19 mouse cellular contexts compared by ENCODE assay signal in genomic region chr19:16804578-16804977, GRCm38 (mm10). TPM values are rescaled to one million over a fixed set of nuclear protein-coding genes. Genes with fewer than 3 reads are reported as not detected.
A peak's percentile ranks its signal among the peaks of the same experiment; 100 is the strongest.
DNase-seq lines count a peak whose midpoint lies in the region; ATAC-seq and TF ChIP-seq lines count a peak whose summit lies in the region.
"Had no signal": no experiment of that assay in that cellular context is flagged by ENCODE, and none has a peak within 500 bp of the region (broad histone marks: within the 10 kb centered on the region; RNA-seq: fewer than 3 reads in every experiment).

No protein-coding gene starts in this region.

- no peak for TF ChIP-seq CTCF in CH12.LX (conservative IDR thresholded peaks at IDR 0.05 in 1 of 2, IDR thresholded peaks at IDR 0.05 in 1 of 2; ENCODE audit: low read depth in 2 of 2, low read length in 2 of 2)
- no peak for TF ChIP-seq CTCF in liver, postnatal 0 days (IDR thresholded peaks at IDR 0.05; ENCODE audit: low read depth)

- H3K36me3 ChIP-seq in CH12.LX (replicated peaks in 1 of 2; ENCODE audit: control insufficient read depth in 1 of 2, insufficient read depth in 1 of 2, low read length in 1 of 2): no peaks in the 10 kb centered on the region
- H3K36me3 ChIP-seq in liver, postnatal 0 days (replicated peaks; ENCODE audit: insufficient read depth, low read length): no peaks in the 10 kb centered on the region
- H3K36me3 ChIP-seq in limb, embryonic 10.5 days: no peaks in the 10 kb centered on the region
- H3K36me3 ChIP-seq: forebrain, embryonic 12.5 days; hindbrain, embryonic 10.5 days; neural tube, embryonic 15.5 days; stomach, embryonic 15.5 days had no signal

- no peaks in the 10 kb centered on the region for H3K79me2 ChIP-seq in CH12.LX (replicated peaks; ENCODE audit: control insufficient read depth, extremely low read depth, insufficient read depth, poor library complexity, severe bottlenecking)

- no peak for TF ChIP-seq RAD21 in CH12.LX (IDR thresholded peaks at IDR 0.05; ENCODE audit: low read depth, low read length)

- dilution Hi-C loops in CH12.LX (cut with MboI; ENCODE audit: extremely low pct_ligation_motif_present, extremely low pct_unique_long_range_greater_than_20kb, low sequenced_read_pairs): no loop called here

- no peak for TF ChIP-seq EP300 in CH12.LX (IDR thresholded peaks at IDR 0.05; ENCODE audit: low read length)
- no peak for TF ChIP-seq EP300 in liver, postnatal 0 days (IDR thresholded peaks at IDR 0.05; ENCODE audit: low read depth)

- in situ Hi-C loops in CH12.LX (cut with MboI; ENCODE audit: low pct_ligation_motif_present, low pct_unique_long_range_greater_than_20kb, low sequenced_read_pairs): loop anchor here (25.0 kb wide), 1 partner anchor 233 kb away; no protein-coding TSS in a partner anchor

- H3K27ac ChIP-seq in CH12.LX (ENCODE audit: insufficient read depth, low read depth): no peak overlapping the region
- H3K27ac ChIP-seq in liver, postnatal 0 days (ENCODE audit: low read depth): no peak overlapping the region
- H3K27ac ChIP-seq in limb, embryonic 10.5 days: no peak overlapping the region
- H3K27ac ChIP-seq: forebrain, embryonic 12.5 days; hindbrain, embryonic 10.5 days; macrophage; neural tube, embryonic 15.5 days; stomach, embryonic 15.5 days had no signal

- H3K9ac ChIP-seq in CH12.LX (ENCODE audit: insufficient read depth, low read depth): no peak overlapping the region
- H3K9ac ChIP-seq in liver, postnatal 0 days (replicated peaks): no peak overlapping the region
- H3K9ac ChIP-seq: forebrain, embryonic 12.5 days; neural tube, embryonic 15.5 days; stomach, embryonic 15.5 days had no signal

- DNase-seq in CH12.LX (ENCODE audit: extremely low read depth): peak; percentile 29
- DNase-seq in R1 (ENCODE audit: low read depth, low spot score): peak; percentile 11
- peak; percentile 56 for DNase-seq in liver
- DNase-seq in liver, postnatal 0 days: peak; percentile 31
- no peak for DNase-seq in limb, embryonic 10.5 days (ENCODE audit: low spot score)
- no peak for DNase-seq in layer of hippocampus, postnatal 10 days (ENCODE audit: low spot score in 2 of 2)
- DNase-seq in yolk sac, embryonic 10.5 days (ENCODE audit: low spot score): no peak
- DNase-seq: adrenal gland, postnatal 36 days; cerebellum, adult 11-12 months; cerebellum, postnatal 25 days; gastrocnemius, postnatal 25 days; kidney, postnatal 4 days; midbrain, embryonic 14.5 days; thymus, adult 18-20 months had no signal

- H3K27me3 ChIP-seq in CH12.LX (replicated peaks): no peaks in the 10 kb centered on the region
- no peaks in the 10 kb centered on the region for H3K27me3 ChIP-seq in liver, postnatal 0 days (ENCODE audit: insufficient read depth, low read length)
- no peaks in the 10 kb centered on the region for H3K27me3 ChIP-seq in limb, embryonic 10.5 days (ENCODE audit: low read depth, poor library complexity, severe bottlenecking)
- H3K27me3 ChIP-seq: forebrain, embryonic 12.5 days; neural tube, embryonic 15.5 days; stomach, embryonic 15.5 days had no signal

- H3K4me1 ChIP-seq in CH12.LX (ENCODE audit: control insufficient read depth in 1 of 2, insufficient read depth in 2 of 2): peaks cover 4 to 24% of the 10 kb centered on the region in 2 experiments; a peak in 3 of 4 replicates
- no peaks in the 10 kb centered on the region for H3K4me1 ChIP-seq in liver, postnatal 0 days (ENCODE audit: insufficient read depth)
- no peaks in the 10 kb centered on the region for H3K4me1 ChIP-seq in limb, embryonic 10.5 days
- H3K4me1 ChIP-seq: forebrain, embryonic 12.5 days; hindbrain, embryonic 10.5 days; neural tube, embryonic 15.5 days; stomach, embryonic 15.5 days had no signal

- no peak overlapping the region; the same call in 1 of the 2 replicates for H3K4me2 ChIP-seq in CH12.LX (ENCODE audit: insufficient read depth, low read depth, poor library complexity, severe bottlenecking)
- H3K4me2 ChIP-seq in liver, postnatal 0 days (ENCODE audit: low read depth, low read length): no peak overlapping the region
- H3K4me2 ChIP-seq: forebrain, embryonic 12.5 days; neural tube, embryonic 15.5 days; stomach, embryonic 15.5 days had no signal

- 15% methylated on average over 5 of the region's 11 CpGs for WGBS in liver, postnatal 0 days (ENCODE audit: insufficient replicate concordance)
- WGBS in limb, embryonic 10.5 days: no CpG with 5 or more reads among the region's 11 CpGs

- peak overlapping the region in 1 of 3 experiments; percentile 23 for H3K4me3 ChIP-seq in CH12.LX (replicated peaks in 1 of 3; ENCODE audit: low read depth in 2 of 3, low read length in 2 of 3, poor library complexity in 1 of 3)
- H3K4me3 ChIP-seq in liver, postnatal 0 days (ENCODE audit: low read depth, low read length): no peak overlapping the region
- no peak overlapping the region for H3K4me3 ChIP-seq in limb, embryonic 10.5 days
- H3K4me3 ChIP-seq: forebrain, embryonic 12.5 days; hindbrain, embryonic 10.5 days; neural tube, embryonic 15.5 days; stomach, embryonic 15.5 days had no signal

- H3K9me3 ChIP-seq in CH12.LX (replicated peaks; ENCODE audit: low read length): no peaks in the 10 kb centered on the region
- no peaks in the 10 kb centered on the region for H3K9me3 ChIP-seq in liver, postnatal 0 days (ENCODE audit: low read length)
- H3K9me3 ChIP-seq in limb, embryonic 10.5 days (replicated peaks): no peaks in the 10 kb centered on the region
- H3K9me3 ChIP-seq: forebrain, embryonic 12.5 days; hindbrain, embryonic 10.5 days; neural tube, embryonic 15.5 days; stomach, embryonic 15.5 days had no signal

- TF ChIP-seq POLR2A in CH12.LX (IDR thresholded peaks at IDR 0.05; ENCODE audit: low read depth, low read length): no peak

- ATAC-seq in liver, postnatal 0 days: peak; percentile 41; the same call in 1 of the 2 replicates

TF ChIP-seq in CH12.LX, 34 proteins besides CTCF, POLR2A, EP300 and RAD21:
- TF ChIP-seq TCF12 (IDR thresholded peaks at IDR 0.05; ENCODE audit: low read depth, low read length) (0 out of 2 replicates have a peak, but pooled peaks have one; percentile 19), SIN3A (IDR thresholded peaks at IDR 0.05; ENCODE audit: low read length) (no peak)

RNA-seq across cellular contexts. Expression of gene Vps13a, which starts 23.8 kb away (rescaled TPM):
- total RNA-seq in CH12.LX (2012; rRNA removed) (27.8 and 35.9 TPM in 2 replicates), CH12.LX (2014; rRNA removed) (32.5 and 33.5 TPM in 2 replicates)
- polyA plus RNA-seq in CH12.LX (2012; ENCODE audit: insufficient read length, low read depth): 31.9 and 36.7 TPM in 2 replicates
- 5.4 and 6.2 TPM in 2 replicates for polyA plus RNA-seq in liver, postnatal 0 days (2015; fragmentation: Nextera tagmentation; extraction: Ambion mirVana)
- 6.5 and 7.0 TPM in 2 replicates for polyA plus RNA-seq in limb, embryonic 10.5 days (2016; fragmentation: Nextera tagmentation; extraction: Ambion mirVana)
- total RNA-seq in layer of hippocampus, postnatal 10 days (2021): 10 to 100 TPM; 45.6 to 49.9 TPM

Comparison
In these comparisons a context has a peak if more than half of its experiments do, and no peak if none do; other contexts are left out.
1. DNase-seq: peak in CH12.LX (single experiment), R1 (single experiment), liver (single experiment) and liver, postnatal 0 days (single experiment); none in limb, embryonic 10.5 days (single experiment), layer of hippocampus, postnatal 10 days (0 of 2) and yolk sac, embryonic 10.5 days (single experiment).